Mouse (Mus musculus) CH12.LX (cell line): ENCODE results near the gene Fam135a. TPM values are rescaled to one million over a fixed set of nuclear protein-coding genes. Genes with fewer than 3 reads are reported as not detected.

ENCODE experiments used
- DNase-seq: peaks from one replicate; pipeline ENCODE4 v3.0.0-alpha.2; 2013; ENCODE audit errors: extremely low read depth
- H3K27ac ChIP-seq: 2 replicates; pipeline ENCODE4 v1.5.1; 2012; ENCODE audit warnings: low read depth, mild to moderate bottlenecking, control low read depth, moderate library complexity; ENCODE audit not compliant: insufficient read depth
- H3K27me3 ChIP-seq: replicated peaks from 2 replicates; pipeline ENCODE3; 2012; ENCODE audit warnings: inconsistent platforms
- H3K36me3 ChIP-seq, 2 experiments: replicated peaks in 1 of 2; 2 replicates each; pipeline versions ENCODE3 to v1.6.1; 2012; ENCODE audit warnings: inconsistent platforms in 1 of 2, low read length in 1 of 2, mild to moderate bottlenecking in 1 of 2, mixed read lengths in 1 of 2, moderate library complexity in 1 of 2; ENCODE audit not compliant: control insufficient read depth in 1 of 2, insufficient read depth in 1 of 2
- H3K4me1 ChIP-seq, 2 experiments: 2 replicates each; pipeline ENCODE4 v1.6.1; 2012; ENCODE audit warnings: inconsistent platforms in 1 of 2, moderate library complexity in 1 of 2; ENCODE audit not compliant: insufficient read depth in 2 of 2, control insufficient read depth in 1 of 2
- H3K4me2 ChIP-seq: 2 replicates; pipeline ENCODE4 v1.6.1; 2012; ENCODE audit warnings: low read depth, mild to moderate bottlenecking, control low read depth; ENCODE audit not compliant: poor library complexity, insufficient read depth, severe bottlenecking
- H3K4me3 ChIP-seq, 3 experiments: fragments of 150-350 bp in 1 of 3; sonication (generic) in 1 of 3; replicated peaks in 1 of 3; 2 replicates each; pipeline versions ENCODE3 to v1.5.1; 2011 to 2012; ENCODE audit warnings: low read depth in 2 of 3, low read length in 2 of 3, mild to moderate bottlenecking in 2 of 3, moderate library complexity in 2 of 3, control low read depth in 1 of 3, improper control_type of control experiment in 1 of 3, inconsistent platforms in 1 of 3, mixed read lengths in 1 of 3; ENCODE audit not compliant: poor library complexity in 1 of 3
- H3K79me2 ChIP-seq: replicated peaks from 2 replicates; pipeline ENCODE4 v1.6.1; 2012; ENCODE audit warnings: mild to moderate bottlenecking, moderate library complexity; ENCODE audit not compliant: control insufficient read depth, poor library complexity, insufficient read depth, severe bottlenecking; ENCODE audit errors: extremely low read depth
- H3K9ac ChIP-seq: 2 replicates; pipeline ENCODE4 v1.6.1; 2012; ENCODE audit warnings: low read depth, mild to moderate bottlenecking, control low read depth, moderate library complexity; ENCODE audit not compliant: insufficient read depth
- H3K9me3 ChIP-seq: replicated peaks from 2 replicates; pipeline ENCODE3; 2012; ENCODE audit warnings: low read length, inconsistent platforms, mixed read lengths
- CHD1 ChIP-seq: IDR thresholded peaks from 2 replicates; pipeline ENCODE4 v1.6.1; 2012; ENCODE audit warnings: low read depth, low read length, improper control_type of control experiment, inconsistent platforms
- CHD2 ChIP-seq: IDR thresholded peaks from 2 replicates; pipeline ENCODE4 v1.6.1; 2011; ENCODE audit warnings: low read length, improper control_type of control experiment
- CTCF ChIP-seq, 2 experiments: IDR thresholded peaks in 1 of 2; conservative IDR thresholded peaks in 1 of 2; 2 replicates each; pipeline ENCODE4 v1.5.1; 2011 to 2012; ENCODE audit warnings: low read depth in 2 of 2, low read length in 2 of 2, improper control_type of control experiment in 1 of 2, inconsistent platforms in 1 of 2, mild to moderate bottlenecking in 1 of 2, moderate library complexity in 1 of 2
- E2F4 ChIP-seq: IDR thresholded peaks from 2 replicates; pipeline ENCODE4 v1.6.1; 2011; ENCODE audit warnings: low read depth, low read length, improper control_type of control experiment; ENCODE audit not compliant: insufficient replicate concordance
- ELF1 ChIP-seq: IDR thresholded peaks from 2 replicates; pipeline ENCODE4 v1.6.1; 2014; ENCODE audit warnings: low read depth, mild to moderate bottlenecking, inconsistent platforms, low read length, improper control_type of control experiment
- EP300 ChIP-seq: IDR thresholded peaks from 2 replicates; pipeline ENCODE4 v1.6.1; 2011; ENCODE audit warnings: low read length, improper control_type of control experiment
- ETS1 ChIP-seq: conservative IDR thresholded peaks from 2 replicates; pipeline ENCODE4 v1.6.1; 2012; ENCODE audit warnings: low read depth, mild to moderate bottlenecking, inconsistent platforms, low read length, improper control_type of control experiment, moderate library complexity
- HCFC1 ChIP-seq: IDR thresholded peaks from 2 replicates; pipeline ENCODE4 v1.6.1; 2012; ENCODE audit warnings: low read depth, mild to moderate bottlenecking, inconsistent platforms, low read length, improper control_type of control experiment
- IRF4 ChIP-seq: IDR thresholded peaks from 2 replicates; pipeline ENCODE4 v1.6.1; 2014; ENCODE audit warnings: low read depth, mild to moderate bottlenecking, inconsistent platforms, low read length, improper control_type of control experiment
- JUN ChIP-seq: IDR thresholded peaks from 2 replicates; pipeline ENCODE4 v1.6.1; 2011; ENCODE audit warnings: low read depth, mild to moderate bottlenecking, low read length, improper control_type of control experiment, moderate library complexity; ENCODE audit not compliant: insufficient read depth
- JUND ChIP-seq: conservative IDR thresholded peaks from 2 replicates; pipeline ENCODE4 v1.6.1; 2011; ENCODE audit warnings: low read depth, low read length, improper control_type of control experiment
- MAFK ChIP-seq: IDR thresholded peaks from 2 replicates; pipeline ENCODE4 v1.6.1; 2011; ENCODE audit warnings: low read length, improper control_type of control experiment; ENCODE audit not compliant: insufficient replicate concordance
- MAX ChIP-seq: IDR thresholded peaks from 2 replicates; pipeline ENCODE4 v1.6.1; 2011; ENCODE audit warnings: low read length, improper control_type of control experiment
- MAZ ChIP-seq: IDR thresholded peaks from 2 replicates; pipeline ENCODE4 v1.6.1; 2012; ENCODE audit warnings: low read depth, mild to moderate bottlenecking, inconsistent platforms, low read length, improper control_type of control experiment, moderate library complexity
- MEF2A ChIP-seq: IDR thresholded peaks from 2 replicates; pipeline ENCODE4 v1.6.1; 2014; ENCODE audit warnings: low read depth, mild to moderate bottlenecking, inconsistent platforms, low read length, improper control_type of control experiment, borderline replicate concordance
- MYC ChIP-seq: IDR thresholded peaks from 2 replicates; pipeline ENCODE4 v1.6.1; 2011; ENCODE audit warnings: low read depth, mild to moderate bottlenecking, improper control_type of control experiment, low read length
- NELFE ChIP-seq: IDR thresholded peaks from 2 replicates; pipeline ENCODE4 v1.6.1; 2011; ENCODE audit warnings: low read depth, low read length, improper control_type of control experiment
- NRF1 ChIP-seq: IDR thresholded peaks from 2 replicates; pipeline ENCODE4 v1.6.1; 2014; ENCODE audit warnings: low read depth, mild to moderate bottlenecking, inconsistent platforms, low read length, improper control_type of control experiment, moderate library complexity
- POLR2A ChIP-seq: IDR thresholded peaks from 2 replicates; pipeline ENCODE4 v1.6.1; 2011; ENCODE audit warnings: low read depth, mild to moderate bottlenecking, improper control_type of control experiment, low read length
- POLR2AphosphoS2 ChIP-seq: IDR thresholded peaks from 2 replicates; pipeline ENCODE4 v1.6.1; 2011; ENCODE audit warnings: low read depth, low read length, improper control_type of control experiment
- SIN3A ChIP-seq: IDR thresholded peaks from 2 replicates; pipeline ENCODE4 v1.6.1; 2012; ENCODE audit warnings: low read length, improper control_type of control experiment, inconsistent platforms
- SMC3 ChIP-seq: IDR thresholded peaks from 2 replicates; pipeline ENCODE4 v1.6.1; 2011; ENCODE audit warnings: low read depth, low read length, improper control_type of control experiment
- TCF12 ChIP-seq: IDR thresholded peaks from 2 replicates; pipeline ENCODE4 v1.6.1; 2014; ENCODE audit warnings: low read depth, mild to moderate bottlenecking, inconsistent platforms, low read length, improper control_type of control experiment
- UBTF ChIP-seq: IDR thresholded peaks from 2 replicates; pipeline ENCODE4 v1.6.1; 2012; ENCODE audit warnings: low read depth, mild to moderate bottlenecking, inconsistent platforms, low read length, improper control_type of control experiment, moderate library complexity
- USF2 ChIP-seq: conservative IDR thresholded peaks from 2 replicates; pipeline ENCODE4 v1.6.1; 2011; ENCODE audit warnings: low read depth, low read length, improper control_type of control experiment
- ZC3H11A ChIP-seq: IDR thresholded peaks from 2 replicates; pipeline ENCODE4 v1.6.1; 2012; ENCODE audit warnings: low read depth, mild to moderate bottlenecking, inconsistent platforms, low read length, improper control_type of control experiment
- ZKSCAN1 ChIP-seq: IDR thresholded peaks from 2 replicates; pipeline ENCODE4 v1.6.1; 2012; ENCODE audit warnings: low read depth, inconsistent platforms, low read length, improper control_type of control experiment, borderline replicate concordance
- ZNF384 ChIP-seq: IDR thresholded peaks from 2 replicates; pipeline ENCODE4 v1.6.1; 2012; ENCODE audit warnings: low read depth, low read length, improper control_type of control experiment, inconsistent platforms
- dilution Hi-C: fragments of 300-500 bp; cut with MboI; formaldehyde crosslinking; loops from 2 replicates; pipeline ENCODE4 v1.14.3; 2020; ENCODE audit warnings: low sequenced_read_pairs; ENCODE audit not compliant: extremely low pct_unique_long_range_greater_than_20kb, extremely low pct_ligation_motif_present
- in situ Hi-C: fragments of 300-500 bp; cut with MboI; formaldehyde crosslinking; loops from 3 replicates; pipeline ENCODE4 v1.14.3; 2019; ENCODE audit warnings: low sequenced_read_pairs, low pct_ligation_motif_present, low pct_unique_long_range_greater_than_20kb, mixed read lengths
- polyA plus RNA-seq: library from polyadenylated mRNA; unstranded; fragments of >175 nt; gene quantifications from 2 replicates; pipeline ENCODE4 v1.2.1, GENCODE M21; 2012; ENCODE audit warnings: low read depth; ENCODE audit not compliant: insufficient read length
- total RNA-seq, 2 experiments: library from RNA; depleted of rRNA; stranded (reverse); fragments of 300-350 nt in 1 of 2; fragments of >200 nt in 1 of 2; gene quantifications; 2 replicates each; pipeline ENCODE4 v1.2.3; 2012 to 2014

Gene Fam135a
- total and polyA plus RNA-seq, 3 experiments = 1.5 to 2.1 (median 2.0) TPM

- Histone ChIP-seq H3K4me3 (no peak overlapping the region), H3K4me1 (peaks cover 21 to 36% of the 10 kb centered on the region in 2 experiments), H3K79me2 (no peaks in the 10 kb centered on the region), H3K9ac (no peak overlapping the region), H3K9me3 (no peaks in the 10 kb centered on the region), H3K27me3 (no peaks in the 10 kb centered on the region), H3K27ac (no peak overlapping the region), H3K4me2 (peak overlapping the region; percentile 63), H3K36me3 (peaks cover 2 to 7% of the 10 kb centered on the region in 2 experiments)
- DNase-seq = no peak
- TF ChIP-seq ZNF384 = peak; percentile 45
- no peak for TF ChIP-seq CHD1
- no peak for TF ChIP-seq USF2
- TF ChIP-seq MYC = no peak
- peak; percentile 12; the same call in 1 of the 2 replicates for TF ChIP-seq ELF1
- TF ChIP-seq SMC3 = no peak
- TF ChIP-seq E2F4 = no peak
- TF ChIP-seq JUN = no peak
- TF ChIP-seq JUND = no peak
- no peak for TF ChIP-seq HCFC1
- 0 out of 2 replicates have a peak, but pooled peaks have one; percentile 23 for TF ChIP-seq IRF4
- no peak for TF ChIP-seq NELFE
- TF ChIP-seq ETS1 = no peak
- TF ChIP-seq SIN3A = no peak
- dilution Hi-C loops (no loop called here), in situ Hi-C loops (loop anchor here (10.0 kb wide), 1 partner anchor 83 kb away; the partner anchor contains the start of gene Smap1)
These were observed 92.5 kb downstream of the Fam135a start for GRCm38 (mm10) chr1:24007621-24008020.

- Histone ChIP-seq H3K36me3 (peaks cover 20 to 27% of the 10 kb centered on the region in 2 experiments), H3K27ac (no peak within 1 kb of the TSS), H3K4me3 (peak within 1 kb of the TSS; percentile 74 to 79 (median 76)), H3K27me3 (no peaks in the 10 kb centered on the region), H3K9me3 (no peaks in the 10 kb centered on the region), H3K79me2 (no peaks in the 10 kb centered on the region), H3K4me2 (peak within 1 kb of the TSS; percentile 78), H3K9ac (peak within 1 kb of the TSS; percentile 78), H3K4me1 (peaks cover 21 to 36% of the 10 kb centered on the region in 2 experiments)
- in situ Hi-C loops = loop anchor here (10.0 kb wide), 1 partner anchor 80 kb away; the partner anchor contains the start of gene Smap1
- dilution Hi-C loops = no loop called here
- peak; percentile 83 for DNase-seq
- TF ChIP-seq UBTF (no peak), ELF1 (0 out of 2 replicates have a peak, but pooled peaks have one; percentile 40), IRF4 (peak; percentile 10; the same call in 1 of the 2 replicates), ZKSCAN1 (no peak), HCFC1 (peak; percentile 53), JUND (no peak), MEF2A (no peak), CHD2 (no peak), MAZ (peak; percentile 50; the same call in 1 of the 2 replicates), NELFE (peak; percentile 83), POLR2AphosphoS2 (no peak), USF2 (no peak), CHD1 (0 out of 2 replicates have a peak, but pooled peaks have one; percentile 35), POLR2A (peak; percentile 87), MAFK (no peak), E2F4 (no peak), ZNF384 (0 out of 2 replicates have a peak, but pooled peaks have one; percentile 16), JUN (no peak), MYC (no peak), EP300 (no peak), ZC3H11A (no peak), SMC3 (peak; percentile 8; the same call in 1 of the 2 replicates), MAX (no peak), TCF12 (peak; percentile 75), NRF1 (peak; percentile 97), CTCF (conservative IDR thresholded peaks at IDR 0.05 in 1 of 2, IDR thresholded peaks at IDR 0.05 in 1 of 2; ENCODE audit: low read depth in 2 of 2, low read length in 2 of 2) (no peak)
These were observed 94.9 kb downstream of the Fam135a start, which contains the start of gene Sdhaf4 for GRCm38 (mm10) chr1:24005070-24005804. Gene Sdhaf4, minus strand, starts transcription at chr1:24005656.
